Mouse (Mus musculus): Measurements from ENCODE around the gene Fahd1.

GRCm38 (mm10) chr17:24850065-24850772 is at the start of gene Fahd1:
- TF ChIP-seq CTCF (IDR thresholded peaks at IDR 0.05; ENCODE audit: control insufficient read depth, insufficient read depth, insufficient replicate concordance, low read depth, low read length) (no peak), POLR2A (IDR thresholded peaks at IDR 0.05; ENCODE audit: control insufficient read depth, low read depth, low read length) (peak; percentile 39; the same call in 1 of the 2 replicates)

Data from testis, adult 2 months (tissue).